Mouse (Mus musculus): ENCODE results near the gene Tmem88. TPM values are rescaled to one million over a fixed set of nuclear protein-coding genes. Genes with fewer than 3 reads are reported as not detected.
"Not testable (repeated sequence)": the region's sequence is repeated elsewhere in the genome, so short reads cannot be mapped to it uniquely, and the experiment has no call there.

Gene Tmem88
- total and polyA plus RNA-seq, 3 experiments: 20.4 to 61.4 (median 21.4) TPM

GRCm38 (mm10) chr11:69395235-69395633, 2.8 kb downstream of the Tmem88 start, which contains the start of the genes Naa38 and Cyb5d1:
Naa38 (plus strand) TSS chr11:69395487.
Cyb5d1 (minus strand) TSS chr11:69395631.
- intact Hi-C loops (cut with DNase I): loop anchor here (5.0 kb wide), 1 partner anchor 182 kb away; no protein-coding TSS in a partner anchor
- H3K36me3 ChIP-seq (ENCODE audit: control insufficient read depth, insufficient read depth, low read length); H3K4me1 ChIP-seq (ENCODE audit: control insufficient read depth, insufficient read depth, low read length); H3K79me2 ChIP-seq (replicated peaks; ENCODE audit: control insufficient read depth, insufficient read depth, low read length); H3K27me3 ChIP-seq (ENCODE audit: control insufficient read depth, insufficient read depth, low read length): not testable (repeated sequence)
- H3K4me3 ChIP-seq: peak within 1 kb of the TSS; percentile 75
- under 1% methylated on average over 21 of the region's 24 CpGs for WGBS
- DNase-seq: peak; percentile 91 to 92
- peak within 1 kb of the TSS; percentile 86 for H3K9ac ChIP-seq (ENCODE audit: low read depth, low read length)
- peak within 1 kb of the TSS; percentile 100 for H3K27ac ChIP-seq
- TF ChIP-seq EP300 (IDR thresholded peaks at IDR 0.05; ENCODE audit: insufficient read depth, low read depth, low read length) (0 out of 2 replicates have a peak, but pooled peaks have one; percentile 12), POLR2A (IDR thresholded peaks at IDR 0.05; ENCODE audit: insufficient read depth, low read depth, low read length) (peak; percentile 18; the same call in 1 of the 2 replicates)

GRCm38 (mm10) chr11:69394591-69395167, 3.4 kb downstream of the Tmem88 start:
- not testable (repeated sequence) for H3K36me3 ChIP-seq (ENCODE audit: control insufficient read depth, insufficient read depth, low read length); H3K4me1 ChIP-seq (ENCODE audit: control insufficient read depth, insufficient read depth, low read length); H3K79me2 ChIP-seq (replicated peaks; ENCODE audit: control insufficient read depth, insufficient read depth, low read length); H3K27me3 ChIP-seq (ENCODE audit: control insufficient read depth, insufficient read depth, low read length); DNase-seq
- 1% methylated on average over 31 of the region's 31 CpGs for WGBS
- Histone ChIP-seq H3K27ac (peak overlapping the region; percentile 100), H3K9ac (ENCODE audit: low read depth, low read length) (peak overlapping the region; percentile 65), H3K4me3 (peak overlapping the region; percentile 75)
- intact Hi-C loops (cut with DNase I): loop anchor here (5.0 kb wide), 1 partner anchor 183 kb away; no protein-coding TSS in a partner anchor

GRCm38 (mm10) chr11:69390400-69391034, 7.5 kb downstream of the Tmem88 start:
- peak; percentile 44 to 46 for DNase-seq
- H3K27me3 ChIP-seq (ENCODE audit: control insufficient read depth, insufficient read depth, low read length): no peaks in the 10 kb centered on the region
- 0 out of 2 replicates have a peak, but pooled peaks have one; percentile 11 for TF ChIP-seq EP300 (IDR thresholded peaks at IDR 0.05; ENCODE audit: insufficient read depth, low read depth, low read length)
- TF ChIP-seq CTCF (IDR thresholded peaks at IDR 0.05): peak; percentile 82
- TF ChIP-seq POLR2A (IDR thresholded peaks at IDR 0.05; ENCODE audit: insufficient read depth, low read depth, low read length): no peak
- H3K36me3 ChIP-seq (ENCODE audit: control insufficient read depth, insufficient read depth, low read length): peaks cover 2% of the 10 kb centered on the region; the same call in 1 of the 2 replicates
- no peak overlapping the region for H3K4me3 ChIP-seq
- 55% methylated on average over 10 of the region's 10 CpGs for WGBS
- intact Hi-C loops (cut with DNase I): loop anchor here (1.0 kb wide), 2 partner anchors 121 to 132 kb away; no protein-coding TSS in a partner anchor
- no peak overlapping the region for H3K27ac ChIP-seq
- H3K79me2 ChIP-seq (replicated peaks; ENCODE audit: control insufficient read depth, insufficient read depth, low read length): no peaks in the 10 kb centered on the region
- H3K4me1 ChIP-seq (ENCODE audit: control insufficient read depth, insufficient read depth, low read length): no peaks in the 10 kb centered on the region; the same call in 1 of the 2 replicates
- no peak overlapping the region for H3K9ac ChIP-seq (ENCODE audit: low read depth, low read length)

- H3K4me3 ChIP-seq: no peak overlapping the region
- intact Hi-C loops (cut with DNase I): loop anchor here (1.0 to 5.0 kb wide), 3 partner anchors 67 to 131 kb away; partner anchors contain the start of genes Cntrob and Trappc1
- H3K9ac ChIP-seq (ENCODE audit: low read depth, low read length): no peak overlapping the region
- H3K36me3 ChIP-seq (ENCODE audit: control insufficient read depth, insufficient read depth, low read length): peaks cover 2% of the 10 kb centered on the region; the same call in 1 of the 2 replicates
- H3K27me3 ChIP-seq (ENCODE audit: control insufficient read depth, insufficient read depth, low read length): no peaks in the 10 kb centered on the region
- 61% methylated on average over 14 of the region's 14 CpGs for WGBS
- no peaks in the 10 kb centered on the region; the same call in 1 of the 2 replicates for H3K4me1 ChIP-seq (ENCODE audit: control insufficient read depth, insufficient read depth, low read length)
- TF ChIP-seq EP300 (IDR thresholded peaks at IDR 0.05; ENCODE audit: insufficient read depth, low read depth, low read length) (no peak), POLR2A (IDR thresholded peaks at IDR 0.05; ENCODE audit: insufficient read depth, low read depth, low read length) (no peak), CTCF (IDR thresholded peaks at IDR 0.05) (no peak)
- peak; percentile 45 to 49 for DNase-seq
- H3K79me2 ChIP-seq (replicated peaks; ENCODE audit: control insufficient read depth, insufficient read depth, low read length): no peaks in the 10 kb centered on the region
- H3K27ac ChIP-seq: no peak overlapping the region
Observed at GRCm38 (mm10) chr11:69389531-69390399, 8.3 kb downstream of the Tmem88 start.

GRCm38 (mm10) chr11:69388680-69389079, 9.4 kb downstream of the Tmem88 start:
- no peaks in the 10 kb centered on the region for H3K27me3 ChIP-seq (ENCODE audit: control insufficient read depth, insufficient read depth, low read length)
- TF ChIP-seq CTCF (IDR thresholded peaks at IDR 0.05) (peak; percentile 29; the same call in 1 of the 2 replicates), EP300 (IDR thresholded peaks at IDR 0.05; ENCODE audit: insufficient read depth, low read depth, low read length) (no peak)
- H3K27ac ChIP-seq: no peak overlapping the region
- H3K9ac ChIP-seq (ENCODE audit: low read depth, low read length): no peak overlapping the region
- no peak for DNase-seq
- H3K4me1 ChIP-seq (ENCODE audit: control insufficient read depth, insufficient read depth, low read length): no peaks in the 10 kb centered on the region; the same call in 1 of the 2 replicates
- intact Hi-C loops (cut with DNase I): loop anchor here (5.0 kb wide), 1 partner anchor 66 kb away; the partner anchor contains the start of genes Cntrob and Trappc1
- no peaks in the 10 kb centered on the region for H3K79me2 ChIP-seq (replicated peaks; ENCODE audit: control insufficient read depth, insufficient read depth, low read length)
- WGBS: over 99% methylated on average over 4 of the region's 4 CpGs
- H3K4me3 ChIP-seq: no peak overlapping the region
- no peaks in the 10 kb centered on the region for H3K36me3 ChIP-seq (ENCODE audit: control insufficient read depth, insufficient read depth, low read length)
